Mouse (Mus musculus): Measurements from ENCODE around the gene Eftud2.

The Eftud2 gene

GRCm38 (mm10) chr11:102880585-102881313 lies at the start of gene Eftud2, which contains the start of gene Ccdc103:
Eftud2 (minus strand) TSS chr11:102880985.
Ccdc103 (plus strand) TSS chr11:102881204.
- in situ Hi-C loops (cut with MboI): no loop called here

- in situ Hi-C loops (cut with MboI): no loop called here
These were observed 44.5 kb upstream of the Eftud2 start for GRCm38 (mm10) chr11:102925351-102925717.

- in situ Hi-C loops (cut with MboI): no loop called here
These were observed 44.0 kb upstream of the Eftud2 start, which contains the start of gene Kif18b for GRCm38 (mm10) chr11:102924557-102925350. Kif18b (minus strand) TSS chr11:102925124.

GRCm38 (mm10) chr11:102921491-102921890 lies 40.7 kb upstream of the Eftud2 start:
- in situ Hi-C loops (cut with MboI): no loop called here

GRCm38 (mm10) chr11:102918077-102918476 lies 37.3 kb upstream of the Eftud2 start:
- in situ Hi-C loops (cut with MboI): no loop called here

GRCm38 (mm10) chr11:102915380-102915779 lies 34.6 kb upstream of the Eftud2 start:
- in situ Hi-C loops (cut with MboI): no loop called here

GRCm38 (mm10) chr11:102911376-102911775 lies 30.6 kb upstream of the Eftud2 start:
- in situ Hi-C loops (cut with MboI): no loop called here

GRCm38 (mm10) chr11:102903654-102904053 lies 22.9 kb upstream of the Eftud2 start:
- in situ Hi-C loops (cut with MboI): no loop called here

GRCm38 (mm10) chr11:102902107-102902506 lies 21.3 kb upstream of the Eftud2 start:
- in situ Hi-C loops (cut with MboI): no loop called here

- in situ Hi-C loops (cut with MboI): no loop called here
These were observed 20.4 kb upstream of the Eftud2 start for GRCm38 (mm10) chr11:102901199-102901598.

GRCm38 (mm10) chr11:102900763-102901162 lies 20.0 kb upstream of the Eftud2 start, which contains the start of gene Gfap:
Gfap (minus strand) TSS chr11:102900912.
- in situ Hi-C loops (cut with MboI): no loop called here

- in situ Hi-C loops (cut with MboI): no loop called here
These were observed 17.6 kb upstream of the Eftud2 start for GRCm38 (mm10) chr11:102898408-102898807.

GRCm38 (mm10) chr11:102896641-102897040 lies 15.9 kb upstream of the Eftud2 start:
- in situ Hi-C loops (cut with MboI): no loop called here

GRCm38 (mm10) chr11:102895779-102896178 lies 15.0 kb upstream of the Eftud2 start:
- in situ Hi-C loops (cut with MboI): no loop called here

GRCm38 (mm10) chr11:102894716-102895115 lies 13.9 kb upstream of the Eftud2 start:
- in situ Hi-C loops (cut with MboI): no loop called here

- in situ Hi-C loops (cut with MboI): no loop called here
These were observed 12.3 kb upstream of the Eftud2 start for GRCm38 (mm10) chr11:102893015-102893651.

GRCm38 (mm10) chr11:102890096-102890495 lies 9.3 kb upstream of the Eftud2 start:
- in situ Hi-C loops (cut with MboI): no loop called here

- in situ Hi-C loops (cut with MboI): no loop called here
These were observed 7.3 kb upstream of the Eftud2 start for GRCm38 (mm10) chr11:102888135-102888534.

GRCm38 (mm10) chr11:102887433-102887832 lies 6.6 kb upstream of the Eftud2 start:
- in situ Hi-C loops (cut with MboI): no loop called here

GRCm38 (mm10) chr11:102884616-102885219 lies 3.9 kb upstream of the Eftud2 start, which contains the start of gene Fam187a:
Fam187a (plus strand) TSS chr11:102885169.
- in situ Hi-C loops (cut with MboI): no loop called here

- in situ Hi-C loops (cut with MboI): no loop called here
These were observed 771 bp upstream of the Eftud2 start for GRCm38 (mm10) chr11:102881314-102882198.
